Mouse (Mus musculus): ENCODE data around the gene Lcmt1.

Gene Lcmt1

DNA sequence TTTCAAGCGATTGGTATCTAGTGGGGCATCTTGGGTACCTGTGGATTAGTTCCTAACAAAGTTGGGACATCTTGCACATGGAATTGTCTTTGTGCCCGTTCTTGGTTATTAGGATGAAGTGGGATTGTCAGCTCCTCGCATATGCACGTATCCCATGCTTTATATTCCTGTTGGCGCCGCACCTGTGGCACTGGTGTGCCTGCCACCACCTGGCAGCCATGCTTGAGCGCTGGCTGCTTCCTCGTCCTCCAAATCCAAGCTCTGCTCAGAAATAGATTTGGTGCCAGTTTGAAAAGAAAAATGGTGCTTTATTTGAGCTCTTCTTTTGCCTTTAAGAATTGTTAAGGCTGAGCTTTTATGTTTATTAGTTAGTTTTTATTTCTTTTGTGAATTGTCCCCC, 28.3 kb downstream of the Lcmt1 start:
- DNase-seq (ENCODE audit: extremely low read depth, low read depth, low spot score): no peak

DNA sequence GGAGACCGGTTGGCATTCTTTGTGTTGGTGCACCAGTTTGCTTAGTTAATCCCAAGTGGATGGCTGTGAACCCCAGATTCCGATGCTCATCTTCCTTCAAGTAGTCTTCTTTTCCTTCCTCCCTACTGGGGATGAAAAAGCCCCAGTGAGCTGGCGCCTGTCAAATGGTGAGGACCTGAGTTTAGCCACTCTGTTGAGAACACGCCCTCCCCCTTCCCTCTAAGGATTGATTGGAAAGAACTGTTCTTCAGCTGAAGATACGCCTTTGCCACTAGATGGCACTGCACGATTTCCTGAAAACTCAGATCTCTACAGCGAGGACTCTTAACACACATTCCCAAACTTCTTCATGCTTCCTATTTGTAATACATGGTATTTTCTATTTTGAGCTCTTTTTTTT, 29.2 kb downstream of the Lcmt1 start:
- DNase-seq (ENCODE audit: extremely low read depth, low read depth, low spot score): no peak

DNA sequence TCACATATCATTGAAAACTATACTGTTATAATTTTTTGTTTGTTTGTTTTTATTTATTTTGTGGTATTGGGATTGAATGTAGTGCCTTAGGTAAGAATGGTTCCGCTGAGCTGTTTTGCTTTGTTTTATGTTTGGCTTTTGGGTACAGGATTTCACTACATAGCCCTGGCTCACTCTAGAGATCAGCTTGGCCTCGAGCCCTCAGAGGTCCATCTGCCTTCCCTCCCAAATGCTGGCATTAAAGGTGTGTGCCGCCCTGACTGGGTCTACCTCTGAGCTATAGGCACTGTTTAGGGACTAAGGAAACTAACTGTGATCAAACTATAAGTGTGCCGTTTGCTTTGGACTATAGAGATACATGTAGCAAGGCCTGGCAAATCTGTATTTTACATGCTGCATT, 29.7 kb downstream of the Lcmt1 start:
- no peak for DNase-seq (ENCODE audit: extremely low read depth, low read depth, low spot score)

DNA sequence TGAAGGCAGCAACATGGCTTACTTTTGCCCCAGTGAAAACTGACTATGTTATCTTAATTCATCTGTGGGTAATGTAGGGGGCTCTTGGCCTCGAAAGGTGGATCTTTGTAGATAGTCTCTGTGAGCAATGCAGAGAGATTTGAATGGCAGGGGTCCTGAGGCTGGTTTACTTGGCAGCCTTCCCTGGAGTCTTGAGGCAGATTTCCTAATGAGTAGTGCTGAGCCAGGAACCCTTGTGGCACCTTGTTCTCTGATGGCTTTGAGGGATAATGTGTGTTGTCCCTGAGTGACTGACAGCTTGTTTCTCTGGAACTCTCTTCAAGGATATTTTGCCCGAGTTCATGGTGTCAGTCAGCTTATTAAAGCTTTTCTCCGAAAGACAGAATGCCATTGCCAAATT, 31.5 kb downstream of the Lcmt1 start:
- no peak for DNase-seq (ENCODE audit: extremely low read depth, low read depth, low spot score)

DNA sequence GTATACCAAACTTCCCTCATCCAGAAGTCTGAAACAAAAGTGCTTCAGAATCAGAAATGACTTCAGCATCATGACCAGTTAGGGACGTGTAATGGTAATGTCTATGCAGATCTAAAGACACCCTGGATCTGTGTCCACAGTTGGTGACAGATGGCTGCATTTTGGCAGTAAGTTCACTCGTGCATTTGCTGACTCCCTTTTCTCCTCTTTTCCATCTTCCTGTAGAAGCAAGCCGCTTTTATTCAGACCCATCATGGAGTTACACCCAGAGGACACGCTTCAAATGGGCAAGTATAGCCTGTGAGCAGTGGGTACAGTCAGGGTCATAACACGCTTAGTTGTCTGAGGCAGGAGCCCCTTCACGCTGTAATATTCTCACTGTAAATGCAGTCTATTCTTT, 34.6 kb downstream of the Lcmt1 start:
- no peak for DNase-seq (ENCODE audit: extremely low read depth, low read depth, low spot score)

DNA sequence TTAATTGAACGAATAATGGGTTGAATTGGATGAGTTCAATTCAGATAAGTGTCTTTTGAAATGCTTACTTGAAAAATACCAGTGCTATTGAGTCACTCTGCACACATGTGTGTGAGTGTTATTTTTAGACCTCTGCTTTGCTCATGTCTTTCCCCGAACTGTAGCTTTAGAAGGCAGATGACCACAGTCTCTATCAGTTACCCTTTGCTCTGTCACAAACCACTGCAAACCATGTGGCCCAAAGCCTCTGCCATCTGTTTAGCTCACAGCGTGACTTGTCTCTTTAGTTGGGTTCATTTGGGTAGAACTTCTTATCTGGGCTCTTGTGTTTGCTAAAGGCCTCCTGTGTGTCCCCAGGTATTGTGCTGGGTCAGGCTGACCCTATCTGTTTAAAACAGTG, 36.0 kb downstream of the Lcmt1 start:
- no peak for DNase-seq (ENCODE audit: extremely low read depth, low read depth, low spot score)

DNA sequence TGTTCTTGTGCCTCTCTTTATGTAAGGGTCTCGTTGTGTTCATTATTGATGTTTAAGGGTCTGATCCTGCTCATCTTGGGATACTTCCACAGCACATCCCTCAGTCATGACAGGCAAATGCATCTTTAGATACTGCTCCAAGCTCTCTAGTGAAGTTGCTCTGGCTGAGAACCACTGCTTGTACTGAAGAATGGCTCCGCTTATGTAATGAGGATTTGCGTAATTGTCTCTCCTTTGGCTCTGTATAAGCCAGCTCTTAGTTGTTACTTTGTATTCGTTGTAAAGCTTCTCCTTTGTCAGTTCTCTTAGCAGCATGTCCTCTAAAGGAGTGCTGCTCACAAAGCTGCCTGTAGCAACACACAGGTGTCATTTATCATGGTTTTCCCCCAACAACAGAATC, 37.4 kb downstream of the Lcmt1 start:
- DNase-seq (ENCODE audit: extremely low read depth, low read depth, low spot score): no peak

DNA sequence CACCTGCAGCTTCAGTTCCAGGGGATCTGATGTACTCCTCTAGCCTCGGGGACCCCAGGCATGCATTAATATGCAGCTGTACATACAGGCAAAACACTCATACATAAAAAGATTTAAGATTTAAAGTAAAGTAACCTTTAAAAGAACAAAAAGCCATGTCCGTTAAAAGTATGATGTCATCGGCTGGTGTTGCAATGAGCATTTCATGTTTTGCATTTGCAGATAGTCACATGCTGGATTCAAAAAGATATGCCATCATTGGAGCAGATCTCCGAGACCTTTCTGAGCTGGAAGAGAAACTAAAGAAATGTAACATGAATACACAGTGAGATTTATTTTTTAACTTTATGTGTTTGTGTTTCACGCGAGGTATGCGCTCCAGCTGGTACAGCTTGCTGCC, 40.9 kb downstream of the Lcmt1 start:
- no peak for DNase-seq (ENCODE audit: extremely low read depth, low read depth, low spot score)

DNA sequence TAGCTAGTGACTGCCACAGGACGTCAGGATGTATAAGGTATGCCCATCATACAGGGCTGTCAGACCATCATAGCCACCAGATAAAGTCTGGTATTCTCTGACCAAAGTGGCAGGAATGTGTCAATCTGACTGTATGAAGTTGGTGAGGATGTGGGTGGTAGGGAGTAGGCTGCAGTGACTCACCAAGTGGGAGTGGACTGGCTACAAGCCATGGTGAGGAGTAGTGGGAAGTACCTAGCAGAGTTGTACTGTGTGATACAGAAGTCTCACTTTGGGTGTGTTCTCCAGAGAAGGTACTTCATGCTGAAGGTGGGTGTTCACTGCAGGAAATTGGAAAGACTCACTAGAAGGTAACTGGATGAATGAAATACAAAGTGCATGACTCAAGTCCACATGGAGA, 41.5 kb downstream of the Lcmt1 start:
- DNase-seq (ENCODE audit: extremely low read depth, low read depth, low spot score): no peak

DNA sequence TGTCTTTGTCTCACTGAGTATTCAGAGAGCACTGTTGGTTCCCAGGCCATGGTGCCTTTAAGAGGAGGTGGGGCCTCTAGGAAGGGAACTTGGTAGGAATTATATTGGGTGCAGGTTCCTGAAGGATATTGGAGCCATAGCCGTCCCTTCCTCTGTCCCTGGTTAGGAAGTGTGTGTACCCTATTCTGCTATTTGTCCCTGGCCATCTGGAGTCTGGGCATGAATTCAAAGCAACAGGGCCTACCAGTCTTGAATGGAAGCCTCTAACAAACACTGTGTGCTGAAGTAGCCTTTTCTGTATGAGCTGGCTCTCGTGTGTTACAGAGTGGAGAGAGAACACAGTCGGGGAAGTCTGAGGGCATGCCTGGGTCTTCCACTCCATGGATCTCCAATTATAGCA, 42.6 kb downstream of the Lcmt1 start:
- DNase-seq (ENCODE audit: extremely low read depth, low read depth, low spot score): no peak

DNA sequence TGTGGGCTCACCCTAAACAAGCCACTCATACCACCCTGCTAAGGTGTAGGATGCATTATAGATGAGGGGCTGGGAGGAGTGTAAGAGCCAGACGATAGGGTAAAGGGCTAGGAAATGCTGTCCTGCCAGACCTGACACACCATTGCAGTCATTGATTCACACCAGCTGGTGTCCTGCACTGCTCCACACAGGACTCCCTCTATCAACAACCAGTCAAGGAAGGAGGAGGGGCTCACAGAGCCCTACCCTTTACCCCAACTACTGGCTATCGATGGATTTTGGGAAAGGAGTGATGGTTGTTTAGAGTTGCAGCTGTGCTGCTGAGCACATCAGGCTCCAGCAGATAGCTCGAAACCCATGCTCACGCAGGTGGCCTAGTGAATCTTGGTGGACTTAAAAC, 47.2 kb downstream of the Lcmt1 start:
- DNase-seq (ENCODE audit: extremely low read depth, low read depth, low spot score): no peak

DNA sequence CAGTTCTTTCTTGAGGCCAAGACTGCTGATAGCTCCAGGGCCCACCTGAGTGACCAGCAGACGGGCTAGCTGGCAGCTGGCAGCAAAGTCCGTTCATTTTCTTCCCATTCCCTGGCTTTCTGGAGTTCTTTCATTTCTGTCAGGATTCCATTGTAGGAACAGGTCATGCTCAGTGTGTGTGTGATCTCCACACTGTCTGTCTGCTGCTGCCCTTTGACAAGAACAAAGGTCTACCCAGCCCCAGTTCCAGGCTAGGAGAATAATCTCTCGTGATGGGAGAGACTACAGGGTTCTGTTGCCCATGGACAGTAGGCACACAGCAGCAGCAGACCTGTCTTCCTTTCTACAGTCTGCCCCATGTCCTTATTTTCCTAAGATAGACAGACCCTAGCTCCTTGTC, 48.1 kb downstream of the Lcmt1 start:
- no peak for DNase-seq (ENCODE audit: extremely low read depth, low read depth, low spot score)

DNA sequence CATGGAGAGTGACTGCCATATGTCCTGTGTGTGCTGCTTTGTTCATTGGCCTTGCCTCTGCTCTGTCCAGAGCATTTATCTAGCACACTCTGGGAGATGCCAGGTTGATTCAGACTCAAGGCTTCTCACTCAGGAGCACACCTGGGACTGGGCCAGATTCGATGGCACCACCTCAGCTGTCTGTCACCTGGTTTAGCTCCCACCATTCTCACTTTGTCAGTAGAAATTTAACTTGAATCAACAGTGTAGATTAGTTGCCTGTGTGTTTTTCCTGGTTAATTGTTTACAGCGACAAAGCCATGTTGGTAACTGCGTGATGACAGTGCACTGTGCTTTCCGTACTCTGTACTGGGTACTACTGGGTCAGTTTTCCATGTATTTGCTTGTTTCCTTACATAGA, 50.4 kb downstream of the Lcmt1 start:
- no peak for DNase-seq (ENCODE audit: extremely low read depth, low read depth, low spot score)

DNA sequence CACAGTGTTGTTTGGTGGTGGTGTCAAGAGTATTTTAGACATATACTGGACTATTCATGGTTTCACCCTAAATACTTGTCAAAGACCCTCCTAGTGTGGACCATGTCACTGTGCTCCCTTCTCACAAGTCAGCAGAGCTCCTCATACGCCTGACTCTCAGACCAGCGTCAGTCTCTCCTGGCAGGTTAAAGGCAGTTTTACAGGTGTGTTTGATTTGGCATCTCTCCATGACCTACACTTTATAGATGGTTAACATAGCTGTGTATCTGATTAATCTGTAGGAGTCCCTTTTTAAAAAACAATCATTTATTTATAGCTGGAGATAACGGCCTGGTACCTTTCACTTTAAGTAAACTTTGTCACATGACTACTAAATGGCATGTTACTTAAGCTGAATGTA, 52.4 kb downstream of the Lcmt1 start:
- DNase-seq (ENCODE audit: extremely low read depth, low read depth, low spot score): no peak

DNA sequence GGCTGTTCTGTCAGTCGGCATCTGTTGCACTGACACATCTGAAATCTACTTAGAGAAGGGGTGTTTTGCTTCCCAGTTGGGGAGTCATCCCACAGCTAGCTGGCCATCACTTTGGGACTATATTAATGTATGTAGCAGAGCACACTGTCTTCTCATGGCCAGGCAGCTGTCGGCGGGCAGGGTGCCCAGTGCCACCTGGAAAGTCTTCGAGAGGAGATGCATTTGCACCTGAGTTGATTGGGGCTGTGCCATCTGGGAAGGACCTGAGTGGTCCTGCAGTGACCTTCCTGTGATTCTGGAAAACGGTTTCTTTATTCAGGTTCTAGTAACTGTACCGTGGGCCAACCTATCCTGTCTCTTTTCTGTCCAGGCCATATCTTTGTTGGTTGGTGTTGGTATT, 54.7 kb downstream of the Lcmt1 start:
- DNase-seq (ENCODE audit: extremely low read depth, low read depth, low spot score): no peak

DNA sequence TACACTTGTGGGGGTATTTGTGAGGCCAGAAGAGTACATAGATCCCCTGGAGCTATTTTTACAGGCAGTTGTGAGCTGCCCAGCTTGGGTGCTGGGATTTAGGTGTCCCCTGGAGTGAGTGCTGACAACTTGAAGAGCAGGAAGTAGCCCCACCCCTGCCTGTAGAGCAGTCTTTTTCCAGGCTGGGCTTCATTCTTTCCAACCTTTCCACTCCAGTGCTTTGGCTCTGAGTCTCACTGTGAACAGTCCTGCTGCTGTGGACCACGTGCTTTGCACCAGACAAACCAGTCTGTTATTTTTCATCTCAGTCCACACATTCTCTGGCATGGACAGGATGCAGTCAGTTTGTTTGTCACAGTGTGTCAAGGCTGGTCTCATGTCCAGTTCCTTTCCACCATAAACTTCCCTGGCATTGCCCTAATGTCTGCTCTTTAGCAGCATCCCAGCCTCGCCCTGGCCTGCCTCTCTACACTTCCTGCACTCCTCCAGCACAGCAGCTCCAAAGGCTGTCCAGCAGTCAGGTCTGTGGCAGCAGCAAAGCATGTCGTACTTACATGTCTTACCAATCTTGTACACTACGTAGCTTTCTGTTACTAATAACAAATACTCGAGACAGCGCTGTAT, 55.7 kb downstream of the Lcmt1 start:
- DNase-seq (ENCODE audit: extremely low read depth, low read depth, low spot score): no peak

DNA sequence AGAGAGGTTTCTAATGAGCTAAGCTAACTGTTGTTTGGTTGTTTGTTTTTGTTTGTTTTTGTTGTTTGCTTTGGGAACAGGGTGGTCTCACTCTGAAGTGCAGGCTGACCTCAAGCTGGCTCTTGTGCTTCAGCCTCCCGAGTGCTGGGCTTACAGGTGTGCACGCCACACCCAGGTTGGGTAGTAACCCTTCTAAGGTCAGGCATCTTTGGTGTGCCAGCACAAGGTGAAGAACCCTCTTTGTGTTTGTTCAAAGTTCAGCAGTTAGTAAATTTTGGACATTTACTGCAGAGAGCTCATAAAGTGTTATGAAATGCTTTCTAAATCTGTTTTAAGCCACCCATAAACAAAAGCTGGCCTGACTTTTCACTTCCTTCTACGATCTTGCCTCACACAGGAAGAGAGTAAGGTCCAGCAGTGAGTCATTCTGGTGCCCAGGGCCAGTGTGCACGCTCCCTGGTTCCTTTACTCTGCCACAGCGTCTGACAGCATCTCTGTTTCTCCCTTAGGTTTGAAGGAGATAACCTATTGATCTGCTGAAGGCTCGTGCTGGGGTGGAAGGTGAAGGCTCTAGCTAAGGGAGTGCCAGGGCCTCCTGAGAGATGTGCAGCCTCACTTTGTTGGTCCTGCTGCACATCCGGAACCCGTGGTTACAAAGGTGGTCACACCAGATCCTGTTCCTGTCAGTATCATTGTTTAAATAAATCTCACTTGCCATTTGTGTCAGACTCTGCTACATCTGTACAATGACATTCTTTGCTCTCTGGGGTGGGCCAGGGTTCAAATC, 60.2 kb downstream of the Lcmt1 start:
- DNase-seq (ENCODE audit: extremely low read depth, low read depth, low spot score): no peak

DNA sequence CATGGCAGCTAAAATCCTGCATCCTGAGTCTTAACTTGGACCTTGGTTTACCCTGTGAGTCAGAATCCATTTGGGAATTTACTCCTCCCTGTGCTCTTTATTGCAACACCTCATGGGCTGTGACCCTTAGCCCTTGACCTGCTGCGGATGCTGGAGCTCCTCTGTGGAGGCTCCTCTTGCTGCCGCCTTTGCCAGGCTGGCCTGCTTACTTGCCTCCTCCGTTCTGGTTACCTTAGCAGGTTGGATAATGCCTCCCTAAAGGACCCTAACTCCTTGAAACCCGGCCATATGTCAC, 60.8 kb downstream of the Lcmt1 start:
- no peak for DNase-seq (ENCODE audit: extremely low read depth, low read depth, low spot score)

DNA sequence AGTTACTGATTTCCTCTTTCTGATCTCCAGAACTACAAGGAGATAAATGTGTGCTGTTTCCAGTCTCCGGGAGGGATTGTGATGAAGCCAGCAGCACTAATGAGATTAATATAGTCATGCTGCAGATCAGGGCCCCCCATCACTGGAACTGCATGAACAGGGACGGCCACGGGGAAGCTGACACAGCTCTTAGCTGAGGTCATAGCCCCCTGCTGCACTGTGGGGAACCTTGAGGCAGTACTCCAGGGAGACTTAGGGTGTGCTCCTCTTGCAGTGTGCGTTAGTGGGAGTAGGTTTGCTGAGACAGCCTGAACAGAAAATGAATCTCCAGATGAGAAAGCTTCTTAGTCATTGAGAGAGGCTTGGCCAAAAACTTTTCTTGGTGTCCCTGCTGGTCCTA, 61.6 kb downstream of the Lcmt1 start:
- DNase-seq (ENCODE audit: extremely low read depth, low read depth, low spot score): no peak

DNA sequence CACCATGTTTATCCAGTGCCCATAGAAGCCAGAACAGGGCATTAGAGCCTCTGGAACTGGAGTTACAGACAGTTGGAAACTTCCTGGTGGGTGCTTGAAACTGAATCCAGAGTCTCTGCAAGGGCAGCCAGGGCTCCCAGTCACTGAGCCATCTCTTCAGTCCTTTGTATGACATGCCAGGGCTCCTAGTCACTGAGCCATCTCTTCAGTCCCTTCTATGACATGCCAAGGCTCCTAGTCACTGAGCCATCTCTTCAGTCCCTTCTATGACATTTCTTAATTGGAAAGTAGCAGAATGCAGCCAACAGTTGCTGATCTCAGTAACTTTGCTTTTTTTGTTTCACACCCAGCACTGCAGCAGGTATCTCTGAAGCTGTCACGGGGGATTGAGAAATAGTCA, 72.5 kb downstream of the Lcmt1 start:
- no peak for DNase-seq (ENCODE audit: extremely low read depth, low read depth, low spot score)

DNA sequence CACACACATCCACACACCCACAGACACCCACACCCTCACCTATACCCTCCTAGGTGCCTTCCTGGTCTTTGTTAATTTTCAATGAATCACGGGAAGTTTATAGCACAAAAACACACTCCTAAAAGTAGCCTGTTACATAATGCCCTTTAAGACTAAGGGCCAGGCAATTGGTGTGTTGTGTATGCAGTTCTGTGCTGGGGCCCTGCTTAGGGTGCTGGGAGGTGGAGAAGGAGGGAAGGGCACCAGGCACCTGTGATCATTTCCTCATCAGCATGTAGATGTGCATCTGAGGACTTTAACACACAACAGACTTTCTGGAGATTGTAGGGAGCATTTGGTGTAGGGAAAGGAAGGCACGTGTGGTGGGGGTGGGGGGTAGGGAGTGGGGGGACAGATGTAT, 79.2 kb downstream of the Lcmt1 start:
- DNase-seq (ENCODE audit: extremely low read depth, low read depth, low spot score): no peak

DNA sequence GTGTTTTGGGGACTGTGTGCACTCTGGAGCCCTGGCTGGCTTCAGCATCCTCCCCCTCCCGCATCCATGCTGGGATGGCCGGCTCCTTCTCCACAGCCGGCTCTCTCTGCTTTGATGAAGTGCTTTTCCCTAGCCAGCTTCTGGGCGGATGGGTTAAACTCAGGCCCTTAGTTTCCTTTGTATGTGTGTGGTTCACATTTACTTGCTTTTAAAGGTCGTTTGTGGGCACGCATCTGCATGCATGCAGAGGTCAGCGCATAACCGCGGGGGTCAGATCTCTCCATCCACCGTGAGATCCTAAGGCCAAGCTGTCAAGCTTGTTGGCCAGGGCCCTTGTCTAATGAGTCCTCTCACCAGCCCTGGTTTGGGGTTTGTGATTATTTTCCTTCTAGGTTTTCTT, 80.1 kb downstream of the Lcmt1 start:
- DNase-seq (ENCODE audit: extremely low read depth, low read depth, low spot score): no peak

DNA sequence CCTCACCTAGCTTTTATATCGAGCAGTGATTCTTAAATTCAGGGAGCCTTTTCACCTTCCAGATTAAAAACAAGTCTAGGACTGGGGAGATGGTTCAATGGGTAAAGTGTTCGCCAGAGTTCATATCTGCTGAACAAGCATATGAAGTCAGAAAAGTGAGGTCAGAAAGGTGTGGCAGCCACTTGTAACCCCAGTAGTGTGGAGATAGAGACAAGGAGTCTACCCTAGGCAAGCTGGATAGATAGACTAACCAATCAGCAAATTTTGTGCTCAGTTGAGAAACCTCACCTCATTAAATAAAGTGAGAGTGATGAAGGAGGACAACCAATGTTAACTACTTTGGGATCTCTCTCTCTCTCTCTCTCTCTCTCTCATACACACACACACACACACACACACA, 80.9 kb downstream of the Lcmt1 start:
- no peak for DNase-seq (ENCODE audit: extremely low read depth, low read depth, low spot score)

All from fat pad, adult 2 months (tissue).